Mouse (Mus musculus) ovary, adult 2 months (tissue): ENCODE results near the gene Gm7579. TPM values are rescaled to one million over a fixed set of nuclear protein-coding genes. Genes with fewer than 3 reads are reported as not detected.

Experiments used
- polyA plus RNA-seq: library from polyadenylated mRNA; depleted of rRNA; stranded (reverse); fragments of >200 nt; gene quantifications from 2 replicates; pipeline ENCODE4 v1.2.3, GENCODE M21; 2012; rRNA removed

The Gm7579 gene
- not detected in 2 replicates for polyA plus RNA-seq

GRCm38 (mm10) chr7:142211559-142211958 lies at the start of gene Gm7579:
Gm7579 (plus strand) TSS chr7:142211859.

GRCm38 (mm10) chr7:142165639-142166038 lies 46.0 kb upstream of the Gm7579 start, which contains the start of gene Gm4553:
Gm4553 (minus strand) TSS chr7:142165739.

GRCm38 (mm10) chr7:142175905-142176304 lies 35.8 kb upstream of the Gm7579 start, which contains the start of gene Krtap5-2:
Krtap5-2 (minus strand) TSS chr7:142176005.

GRCm38 (mm10) chr7:142190289-142190688 lies 21.4 kb upstream of the Gm7579 start, which contains the start of gene Gm10153:
Gm10153 (minus strand) TSS chr7:142190389.

GRCm38 (mm10) chr7:142201064-142201463 lies 10.6 kb upstream of the Gm7579 start, which contains the start of gene Krtap5-3:
Krtap5-3 (plus strand) TSS chr7:142201364.

GRCm38 (mm10) chr7:142229871-142230270 lies 18.2 kb downstream of the Gm7579 start, which contains the start of gene Krtap5-5:
Krtap5-5 (minus strand) TSS chr7:142229971.

GRCm38 (mm10) chr7:142240978-142241377 lies 29.3 kb downstream of the Gm7579 start, which contains the start of gene Gm40460:
Gm40460 (minus strand) TSS chr7:142241078.

GRCm38 (mm10) chr7:142258254-142258653 lies 46.6 kb downstream of the Gm7579 start, which contains the start of gene Gm2431:
Gm2431 (minus strand) TSS chr7:142258354.

Other genes starting within 250 kb of the Gm7579 start
- gene Mob2, start 150.8 kb upstream of the Gm7579 start, polyA plus RNA-seq: 35.8 and 47.0 TPM in 2 replicates
- 12.1 and 13.0 TPM in 2 replicates for gene Dusp8, start 116.0 kb upstream of the Gm7579 start, polyA plus RNA-seq
- gene Gm45618, start 91.1 kb upstream of the Gm7579 start, polyA plus RNA-seq: not detected in 2 replicates
- not detected in 2 replicates for gene Gm39115, start 75.8 kb upstream of the Gm7579 start, polyA plus RNA-seq
- gene Gm45337, start 67.3 kb upstream of the Gm7579 start, polyA plus RNA-seq: not detected in 2 replicates
- not detected in 2 replicates for gene Gm29735, start 54.7 kb upstream of the Gm7579 start, polyA plus RNA-seq
- gene Gm4553, start 46.1 kb upstream of the Gm7579 start, polyA plus RNA-seq: not detected in 2 replicates
- not detected in 2 replicates for gene Krtap5-2, start 35.9 kb upstream of the Gm7579 start, polyA plus RNA-seq
- gene Gm10153, start 21.5 kb upstream of the Gm7579 start, polyA plus RNA-seq: not detected in 2 replicates
- not detected in 2 replicates for gene Krtap5-3, start 10.5 kb upstream of the Gm7579 start, polyA plus RNA-seq
- gene Krtap5-5, start 18.1 kb downstream of the Gm7579 start, polyA plus RNA-seq: not detected in 2 replicates
- not detected in 2 replicates for gene Gm40460, start 29.2 kb downstream of the Gm7579 start, polyA plus RNA-seq
- gene Gm2431, start 46.5 kb downstream of the Gm7579 start, polyA plus RNA-seq: not detected in 2 replicates
- gene Gm4559, start 62.5 kb downstream of the Gm7579 start, polyA plus RNA-seq: not detected in 2 replicates
- not detected in 2 replicates for gene Krtap5-1, start 85.3 kb downstream of the Gm7579 start, polyA plus RNA-seq
- gene Krtap5-4, start 91.7 kb downstream of the Gm7579 start, polyA plus RNA-seq: not detected in 2 replicates
- 5.0 and 5.6 TPM in 2 replicates for gene Ifitm10, start 161.9 kb downstream of the Gm7579 start, polyA plus RNA-seq
- 0.52 and 2.4 TPM in 2 replicates for gene Gm49369, start 170.8 kb downstream of the Gm7579 start, polyA plus RNA-seq
- gene Ctsd, start 176.2 kb downstream of the Gm7579 start, polyA plus RNA-seq: 813 and 888 TPM in 2 replicates
- 2.1 and 7.7 TPM in 2 replicates for gene Syt8, start 223.0 kb downstream of the Gm7579 start, polyA plus RNA-seq
- gene Tnni2, start 229.9 kb downstream of the Gm7579 start, polyA plus RNA-seq: 6.2 and 8.1 TPM in 2 replicates
- 134 and 175 TPM in 2 replicates for gene Lsp1, start 248.9 kb downstream of the Gm7579 start, polyA plus RNA-seq